Mouse (Mus musculus) hematopoietic stem cell, adult 5-6 weeks (primary cell): Measurements from ENCODE around the gene Snapc3. TPM values are rescaled to one million over a fixed set of nuclear protein-coding genes. Genes with fewer than 3 reads are reported as not detected.

Experiments
- total RNA-seq: library from RNA; stranded (forward); fragments of 172-1452, 232-1000 nt; gene quantifications from 2 replicates; pipeline ENCODE4 v1.2.3, GENCODE M21; 2017

Gene Snapc3
- total RNA-seq, 1 experiment from 2014 or later: 53.6 TPM

Other genes starting within 250 kb of the Snapc3 start
- 14.5 and 15.1 TPM in 2 replicates for gene Ttc39b, start 93.5 kb upstream of the Snapc3 start, total RNA-seq
- gene Psip1, start 68.7 kb downstream of the Snapc3 start, total RNA-seq: 280 and 348 TPM in 2 replicates
- 21.8 and 30.6 TPM in 2 replicates for gene Ccdc171, start 107.8 kb downstream of the Snapc3 start, total RNA-seq